Mouse (Mus musculus): ENCODE data around the gene Rnf8. TPM values are rescaled to one million over a fixed set of nuclear protein-coding genes. Genes with fewer than 3 reads are reported as not detected.

Rnf8 gene
- polyA plus RNA-seq, 1 experiment from 2014 or later: 77.1 TPM

GRCm38 (mm10) chr17:29679038-29679767 is 64.6 kb downstream of the Rnf8 start:
- peaks cover 46% of the 10 kb centered on the region for H3K36me3 ChIP-seq (ENCODE audit: control insufficient read depth, insufficient read depth, low read length)
- 86% methylated on average over 6 of the region's 6 CpGs for WGBS
- peaks cover 10% of the 10 kb centered on the region for H3K4me1 ChIP-seq (replicated peaks; ENCODE audit: control insufficient read depth, insufficient read depth, low read length)
- H3K27ac ChIP-seq (ENCODE audit: low read depth, low read length): no peak overlapping the region
- H3K9ac ChIP-seq (ENCODE audit: low read depth, low read length): no peak overlapping the region
- no peaks in the 10 kb centered on the region for H3K27me3 ChIP-seq (replicated peaks; ENCODE audit: control insufficient read depth, insufficient read depth, low read length)
- ATAC-seq (replicated peaks; ENCODE audit: low FRiP score) (no peak), DNase-seq (ENCODE audit: low spot score) (no peak)
- H3K4me2 ChIP-seq: no peak overlapping the region
- no peaks in the 10 kb centered on the region for H3K9me3 ChIP-seq (ENCODE audit: control insufficient read depth, low read length)
- no peak overlapping the region for H3K4me3 ChIP-seq (ENCODE audit: low read depth, low read length)

- Histone ChIP-seq H3K4me1 (replicated peaks; ENCODE audit: control insufficient read depth, insufficient read depth, low read length) (peaks cover 17% of the 10 kb centered on the region), H3K36me3 (ENCODE audit: control insufficient read depth, insufficient read depth, low read length) (peaks cover 52% of the 10 kb centered on the region), H3K27me3 (replicated peaks; ENCODE audit: control insufficient read depth, insufficient read depth, low read length) (no peaks in the 10 kb centered on the region), H3K27ac (ENCODE audit: low read depth, low read length) (no peak overlapping the region), H3K4me3 (ENCODE audit: low read depth, low read length) (no peak overlapping the region), H3K9ac (ENCODE audit: low read depth, low read length) (no peak overlapping the region), H3K4me2 (no peak overlapping the region), H3K9me3 (ENCODE audit: control insufficient read depth, low read length) (no peaks in the 10 kb centered on the region)
- no peak for ATAC-seq (replicated peaks; ENCODE audit: low FRiP score)
- WGBS: 87% methylated on average over 2 of the region's 2 CpGs
- no peak for DNase-seq (ENCODE audit: low spot score)
Observed at GRCm38 (mm10) chr17:29680174-29680573, 65.6 kb downstream of the Rnf8 start.

- WGBS: 77% methylated on average over 2 of the region's 2 CpGs
- H3K4me3 ChIP-seq (ENCODE audit: low read depth, low read length): no peak overlapping the region
- H3K27ac ChIP-seq (ENCODE audit: low read depth, low read length): no peak overlapping the region
- no peak overlapping the region for H3K4me2 ChIP-seq
- H3K27me3 ChIP-seq (replicated peaks; ENCODE audit: control insufficient read depth, insufficient read depth, low read length): no peaks in the 10 kb centered on the region
- H3K9me3 ChIP-seq (ENCODE audit: control insufficient read depth, low read length): no peaks in the 10 kb centered on the region
- H3K4me1 ChIP-seq (replicated peaks; ENCODE audit: control insufficient read depth, insufficient read depth, low read length): peaks cover 25% of the 10 kb centered on the region
- ATAC-seq (replicated peaks; ENCODE audit: low FRiP score) (no peak), DNase-seq (ENCODE audit: low spot score) (no peak)
- H3K36me3 ChIP-seq (ENCODE audit: control insufficient read depth, insufficient read depth, low read length): peaks cover 57% of the 10 kb centered on the region
- no peak overlapping the region for H3K9ac ChIP-seq (ENCODE audit: low read depth, low read length)
Observed at GRCm38 (mm10) chr17:29680921-29681320, 66.3 kb downstream of the Rnf8 start.

GRCm38 (mm10) chr17:29681669-29682068 is 67.1 kb downstream of the Rnf8 start:
- no peak overlapping the region for H3K4me3 ChIP-seq (ENCODE audit: low read depth, low read length)
- WGBS: 94% methylated on average over 9 of the region's 9 CpGs
- DNase-seq (ENCODE audit: low spot score) (no peak), ATAC-seq (replicated peaks; ENCODE audit: low FRiP score) (no peak)
- H3K36me3 ChIP-seq (ENCODE audit: control insufficient read depth, insufficient read depth, low read length): peaks cover 56% of the 10 kb centered on the region
- no peak overlapping the region for H3K9ac ChIP-seq (ENCODE audit: low read depth, low read length)
- H3K4me1 ChIP-seq (replicated peaks; ENCODE audit: control insufficient read depth, insufficient read depth, low read length): peaks cover 32% of the 10 kb centered on the region
- no peaks in the 10 kb centered on the region for H3K27me3 ChIP-seq (replicated peaks; ENCODE audit: control insufficient read depth, insufficient read depth, low read length)
- no peaks in the 10 kb centered on the region for H3K9me3 ChIP-seq (ENCODE audit: control insufficient read depth, low read length)
- no peak overlapping the region for H3K27ac ChIP-seq (ENCODE audit: low read depth, low read length)
- no peak overlapping the region for H3K4me2 ChIP-seq

GRCm38 (mm10) chr17:29682261-29682660 is 67.7 kb downstream of the Rnf8 start:
- no peak overlapping the region for H3K4me2 ChIP-seq
- no peaks in the 10 kb centered on the region for H3K9me3 ChIP-seq (ENCODE audit: control insufficient read depth, low read length)
- no peak overlapping the region for H3K27ac ChIP-seq (ENCODE audit: low read depth, low read length)
- ATAC-seq (replicated peaks; ENCODE audit: low FRiP score) (no peak), DNase-seq (ENCODE audit: low spot score) (no peak)
- H3K4me3 ChIP-seq (ENCODE audit: low read depth, low read length): no peak overlapping the region
- H3K9ac ChIP-seq (ENCODE audit: low read depth, low read length): no peak overlapping the region
- 88% methylated on average over 7 of the region's 7 CpGs for WGBS
- no peaks in the 10 kb centered on the region for H3K27me3 ChIP-seq (replicated peaks; ENCODE audit: control insufficient read depth, insufficient read depth, low read length)
- peaks cover 50% of the 10 kb centered on the region for H3K36me3 ChIP-seq (ENCODE audit: control insufficient read depth, insufficient read depth, low read length)
- peaks cover 35% of the 10 kb centered on the region for H3K4me1 ChIP-seq (replicated peaks; ENCODE audit: control insufficient read depth, insufficient read depth, low read length)

GRCm38 (mm10) chr17:29683127-29683526 is 68.5 kb downstream of the Rnf8 start:
- no peak for ATAC-seq (replicated peaks; ENCODE audit: low FRiP score)
- no peak overlapping the region for H3K9ac ChIP-seq (ENCODE audit: low read depth, low read length)
- WGBS: 87% methylated on average over 2 of the region's 2 CpGs
- no peaks in the 10 kb centered on the region for H3K9me3 ChIP-seq (ENCODE audit: control insufficient read depth, low read length)
- no peak overlapping the region for H3K4me2 ChIP-seq
- H3K36me3 ChIP-seq (ENCODE audit: control insufficient read depth, insufficient read depth, low read length): peaks cover 45% of the 10 kb centered on the region
- no peak overlapping the region for H3K4me3 ChIP-seq (ENCODE audit: low read depth, low read length)
- DNase-seq (ENCODE audit: low spot score): no peak
- H3K27ac ChIP-seq (ENCODE audit: low read depth, low read length): no peak overlapping the region
- no peaks in the 10 kb centered on the region for H3K27me3 ChIP-seq (replicated peaks; ENCODE audit: control insufficient read depth, insufficient read depth, low read length)
- H3K4me1 ChIP-seq (replicated peaks; ENCODE audit: control insufficient read depth, insufficient read depth, low read length): peaks cover 43% of the 10 kb centered on the region

- H3K4me3 ChIP-seq (ENCODE audit: low read depth, low read length): no peak overlapping the region
- H3K4me1 ChIP-seq (replicated peaks; ENCODE audit: control insufficient read depth, insufficient read depth, low read length): peaks cover 45% of the 10 kb centered on the region
- ATAC-seq (replicated peaks; ENCODE audit: low FRiP score) (peak; percentile 65), DNase-seq (ENCODE audit: low spot score) (no peak)
- H3K27ac ChIP-seq (ENCODE audit: low read depth, low read length): peak overlapping the region; percentile 53; the same call in 1 of the 2 replicates
- peaks cover 46% of the 10 kb centered on the region for H3K36me3 ChIP-seq (ENCODE audit: control insufficient read depth, insufficient read depth, low read length)
- no peaks in the 10 kb centered on the region for H3K27me3 ChIP-seq (replicated peaks; ENCODE audit: control insufficient read depth, insufficient read depth, low read length)
- WGBS: 55% methylated on average over 4 of the region's 4 CpGs
- H3K9me3 ChIP-seq (ENCODE audit: control insufficient read depth, low read length): no peaks in the 10 kb centered on the region
- no peak overlapping the region for H3K9ac ChIP-seq (ENCODE audit: low read depth, low read length)
- no peak overlapping the region for H3K4me2 ChIP-seq
Observed at GRCm38 (mm10) chr17:29684275-29684674, 69.7 kb downstream of the Rnf8 start.

- peak overlapping the region; percentile 93 for H3K27ac ChIP-seq (ENCODE audit: low read depth, low read length)
- no peaks in the 10 kb centered on the region for H3K27me3 ChIP-seq (replicated peaks; ENCODE audit: control insufficient read depth, insufficient read depth, low read length)
- peaks cover 45% of the 10 kb centered on the region for H3K4me1 ChIP-seq (replicated peaks; ENCODE audit: control insufficient read depth, insufficient read depth, low read length)
- peak overlapping the region; percentile 35 for H3K4me2 ChIP-seq
- H3K4me3 ChIP-seq (ENCODE audit: low read depth, low read length): no peak overlapping the region
- peaks cover 48% of the 10 kb centered on the region for H3K36me3 ChIP-seq (ENCODE audit: control insufficient read depth, insufficient read depth, low read length)
- peak; percentile 87 for ATAC-seq (replicated peaks; ENCODE audit: low FRiP score)
- no peaks in the 10 kb centered on the region for H3K9me3 ChIP-seq (ENCODE audit: control insufficient read depth, low read length)
- peak overlapping the region; percentile 38; the same call in 1 of the 2 replicates for H3K9ac ChIP-seq (ENCODE audit: low read depth, low read length)
- DNase-seq (ENCODE audit: low spot score): no peak
- 66% methylated on average over 5 of the region's 5 CpGs for WGBS
Observed at GRCm38 (mm10) chr17:29686771-29687170, 72.2 kb downstream of the Rnf8 start.

- Histone ChIP-seq H3K27me3 (replicated peaks; ENCODE audit: control insufficient read depth, insufficient read depth, low read length) (no peaks in the 10 kb centered on the region), H3K9me3 (ENCODE audit: control insufficient read depth, low read length) (no peaks in the 10 kb centered on the region), H3K4me3 (ENCODE audit: low read depth, low read length) (no peak overlapping the region), H3K4me2 (no peak overlapping the region), H3K36me3 (ENCODE audit: control insufficient read depth, insufficient read depth, low read length) (peaks cover 48% of the 10 kb centered on the region), H3K4me1 (replicated peaks; ENCODE audit: control insufficient read depth, insufficient read depth, low read length) (peaks cover 45% of the 10 kb centered on the region), H3K27ac (ENCODE audit: low read depth, low read length) (0 out of 2 replicates have a peak overlapping the region, but pooled peaks have one; percentile 32), H3K9ac (ENCODE audit: low read depth, low read length) (no peak overlapping the region)
- DNase-seq (ENCODE audit: low spot score): no peak
- 86% methylated on average over 6 of the region's 6 CpGs for WGBS
- ATAC-seq (replicated peaks; ENCODE audit: low FRiP score): no peak
Observed at GRCm38 (mm10) chr17:29687373-29687772, 72.8 kb downstream of the Rnf8 start.

All from liver, embryonic 11.5 days (tissue).